Mouse (Mus musculus) limb, embryonic 11.5 days (tissue): ENCODE results near the gene Zfp661. TPM values are rescaled to one million over a fixed set of nuclear protein-coding genes. Genes with fewer than 3 reads are reported as not detected.

Experiments
- ATAC-seq: fragments of 200-750 bp; cut with Nextera tagmentation; 2 replicates; pipeline ENCODE4 v1.8.0; 2017; ENCODE audit warnings: low read depth; ENCODE audit not compliant: insufficient number of reproducible peaks, low FRiP score, low TSS enrichment
- DNase-seq: peaks from one replicate; pipeline ENCODE4 v3.0.0-alpha.2; 2015; ENCODE audit warnings: low spot score
- H3K27ac ChIP-seq: fragments of 300-500 bp; sonication (generic); replicated peaks from 2 replicates; pipeline ENCODE4 v1.5.1; 2014; ENCODE audit warnings: low read depth, mild to moderate bottlenecking, low read length
- H3K27me3 ChIP-seq: fragments of 300-500 bp; sonication (generic); 2 replicates; pipeline ENCODE4 v1.6.1; 2014; ENCODE audit warnings: mild to moderate bottlenecking, low read length, mixed read lengths; ENCODE audit not compliant: control insufficient read depth, insufficient read depth
- H3K36me3 ChIP-seq: fragments of 300-500 bp; sonication (generic); 2 replicates; pipeline ENCODE4 v1.6.1; 2014; ENCODE audit warnings: mild to moderate bottlenecking, low read length, moderate library complexity, mixed read lengths; ENCODE audit not compliant: control insufficient read depth, insufficient read depth
- H3K4me1 ChIP-seq: fragments of 300-500 bp; sonication (generic); 2 replicates; pipeline ENCODE4 v1.6.1; 2014; ENCODE audit warnings: low read length, mixed read lengths; ENCODE audit not compliant: control insufficient read depth, insufficient read depth
- H3K4me2 ChIP-seq: fragments of 300-500 bp; sonication (generic); 2 replicates; pipeline ENCODE4 v1.6.1; 2014; ENCODE audit warnings: low read depth, mild to moderate bottlenecking, moderate library complexity; ENCODE audit not compliant: severe bottlenecking
- H3K4me3 ChIP-seq: fragments of 300-500 bp; sonication (generic); 2 replicates; pipeline ENCODE4 v1.5.1; 2014; ENCODE audit warnings: low read depth, low read length
- H3K9ac ChIP-seq: fragments of 300-500 bp; sonication (generic); 2 replicates; pipeline ENCODE4 v1.6.1; 2014; ENCODE audit warnings: mild to moderate bottlenecking, low read length
- H3K9me3 ChIP-seq: fragments of 300-500 bp; sonication (generic); 2 replicates; pipeline ENCODE4 v1.6.1; 2016; ENCODE audit warnings: low read length; ENCODE audit not compliant: control insufficient read depth
- WGBS: fragments of 180-500 bp; shearing (Covaris S2); extraction: QIAGEN DNeasy Blood & Tissue Kit; methylation state at CpG from one replicate; pipeline ENCODE4 v1.1.7; 2014; 5-methylcytosine and 5-hydroxymethylcytosine counted together
- polyA plus RNA-seq: library from polyadenylated mRNA; unstranded; fragments of >200 nt; fragmentation: Nextera tagmentation; extraction: Ambion mirVana; gene quantifications from 2 replicates; pipeline ENCODE4 v1.2.1, GENCODE M21; 2014

The Zfp661 gene
- polyA plus RNA-seq, 1 experiment from 2014 or later = 5.5 TPM

DNA sequence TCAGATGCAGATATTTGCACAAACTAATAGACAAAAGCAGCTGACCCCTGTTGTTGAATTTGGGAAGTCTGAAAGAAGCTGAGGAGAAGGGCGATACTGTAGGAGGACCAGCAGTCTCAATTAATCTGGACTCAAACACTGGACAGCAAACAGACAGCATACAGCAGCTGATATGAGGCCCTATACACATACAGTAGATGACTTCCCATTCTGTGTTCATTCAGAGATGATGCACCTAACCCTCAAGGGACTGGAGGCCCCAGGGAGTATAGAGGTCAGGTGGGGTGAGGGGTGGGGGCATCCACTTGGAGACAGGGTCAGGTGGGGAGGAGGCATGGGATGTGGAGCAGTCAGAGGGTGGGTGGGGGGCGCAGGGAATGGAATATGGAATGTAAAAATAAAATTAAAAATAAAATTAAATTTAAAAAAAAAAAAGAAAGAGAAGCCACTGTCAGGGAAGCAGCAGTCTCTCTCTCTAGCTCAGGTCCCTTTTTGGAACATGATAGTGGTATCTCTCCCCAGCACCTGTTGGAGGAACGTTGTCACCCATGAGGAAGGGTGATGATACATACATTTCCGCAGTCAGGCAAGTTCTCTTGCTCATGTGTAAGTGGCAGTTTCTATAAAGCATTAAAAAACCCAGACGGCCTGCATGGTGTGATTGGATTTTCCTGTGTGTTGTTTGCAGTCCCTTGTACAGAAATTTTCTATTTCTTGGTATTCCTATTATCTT is 38.4 kb downstream of the Zfp661 start:
- Histone ChIP-seq H3K36me3 (no peaks in the 10 kb centered on the region), H3K4me3 (no peak overlapping the region), H3K9ac (no peak overlapping the region), H3K27ac (no peak overlapping the region), H3K27me3 (no peaks in the 10 kb centered on the region; the same call in 1 of the 2 replicates), H3K4me2 (no peak overlapping the region), H3K9me3 (no peaks in the 10 kb centered on the region), H3K4me1 (no peaks in the 10 kb centered on the region)
- ATAC-seq (no peak), DNase-seq (no peak)
- 74% methylated on average over 5 of the region's 5 CpGs for WGBS

DNA sequence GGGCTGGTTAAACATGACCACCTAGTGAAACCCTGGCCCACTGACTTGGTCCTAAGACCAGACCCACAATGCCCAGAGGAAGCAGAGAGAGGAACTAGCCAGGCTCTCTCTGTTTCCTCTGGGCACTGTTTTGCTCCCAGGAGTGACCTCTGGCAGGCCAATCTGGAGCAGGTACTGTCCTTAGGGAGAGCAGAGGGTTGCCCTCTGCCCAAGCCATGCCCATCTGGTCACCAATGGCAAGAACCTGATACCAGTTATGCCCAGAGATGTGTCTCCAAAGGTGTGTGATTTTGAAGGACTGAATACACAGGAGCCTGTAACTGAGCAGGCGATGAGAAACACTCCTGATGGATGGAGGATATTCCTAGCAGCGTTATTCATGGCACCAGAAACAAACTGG is 45.2 kb downstream of the Zfp661 start:
- H3K27me3 ChIP-seq = peaks cover 43% of the 10 kb centered on the region
- ATAC-seq (no peak), DNase-seq (no peak)
- H3K36me3 ChIP-seq = no peaks in the 10 kb centered on the region
- no peaks in the 10 kb centered on the region for H3K9me3 ChIP-seq
- 85% methylated on average over 2 of the region's 2 CpGs for WGBS
- H3K4me2 ChIP-seq = no peak overlapping the region
- H3K9ac ChIP-seq = no peak overlapping the region
- H3K4me1 ChIP-seq = no peaks in the 10 kb centered on the region
- no peak overlapping the region for H3K4me3 ChIP-seq
- no peak overlapping the region for H3K27ac ChIP-seq

DNA sequence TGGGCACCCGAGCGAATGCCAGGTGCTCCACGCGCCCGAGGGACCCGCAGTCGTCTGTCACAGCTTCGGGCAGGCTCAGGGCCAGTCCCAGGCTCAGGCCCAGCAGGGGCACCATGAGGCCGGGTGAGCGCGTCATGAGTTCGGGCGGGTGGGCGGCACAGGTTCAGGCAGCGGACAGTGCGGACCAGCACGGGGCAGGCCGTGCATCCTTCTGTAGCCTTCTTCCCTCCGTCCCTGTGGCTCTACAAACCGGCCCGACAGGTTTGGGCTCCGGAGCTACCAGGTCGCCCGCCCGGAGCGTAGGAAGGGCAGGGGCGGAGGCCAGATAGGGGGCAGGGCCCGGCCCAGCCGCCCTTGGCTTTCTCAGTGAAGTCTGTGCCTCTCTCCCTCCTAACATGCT is 45.7 kb downstream of the Zfp661 start, which contains the start of gene Prom2:
TSS of gene Prom2 (minus strand) at position 283 of the 400 bp plus-strand sequence.
- H3K4me3 ChIP-seq = no peak within 1 kb of the TSS
- no peak within 1 kb of the TSS for H3K27ac ChIP-seq
- DNase-seq = peak; percentile 30
- no peaks in the 10 kb centered on the region for H3K36me3 ChIP-seq
- no peak within 1 kb of the TSS for H3K4me2 ChIP-seq
- no peaks in the 10 kb centered on the region for H3K9me3 ChIP-seq
- WGBS = 4% methylated on average over 29 of the region's 29 CpGs
- no peak for ATAC-seq
- peaks cover 43% of the 10 kb centered on the region for H3K27me3 ChIP-seq
- H3K4me1 ChIP-seq = no peaks in the 10 kb centered on the region
- no peak within 1 kb of the TSS for H3K9ac ChIP-seq

DNA sequence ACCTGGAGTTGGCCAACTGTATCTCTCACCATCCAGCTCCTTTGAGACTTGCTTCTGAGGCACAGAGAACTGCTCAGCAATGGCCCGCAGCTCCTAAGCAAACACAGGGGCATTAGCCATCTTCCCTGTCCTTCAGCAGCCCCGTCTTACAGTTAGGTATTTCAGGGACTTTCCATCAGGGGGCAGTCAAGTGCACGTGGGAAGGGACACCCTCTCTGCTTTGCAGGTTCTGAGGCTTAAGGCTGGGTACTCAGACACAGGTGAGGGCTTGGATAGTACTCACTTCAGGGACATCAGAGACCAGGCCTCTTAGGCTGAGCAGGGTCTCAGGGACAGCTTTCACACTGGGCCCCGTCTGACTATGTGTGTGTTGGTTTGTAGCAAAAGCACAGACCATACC is 47.4 kb downstream of the Zfp661 start:
- ATAC-seq (no peak), DNase-seq (peak; percentile 30)
- WGBS = 27% methylated on average over 4 of the region's 4 CpGs
- Histone ChIP-seq H3K4me2 (no peak overlapping the region), H3K9ac (no peak overlapping the region), H3K4me1 (no peaks in the 10 kb centered on the region), H3K4me3 (no peak overlapping the region), H3K27ac (no peak overlapping the region), H3K27me3 (peaks cover 43% of the 10 kb centered on the region), H3K9me3 (no peaks in the 10 kb centered on the region), H3K36me3 (no peaks in the 10 kb centered on the region)

DNA sequence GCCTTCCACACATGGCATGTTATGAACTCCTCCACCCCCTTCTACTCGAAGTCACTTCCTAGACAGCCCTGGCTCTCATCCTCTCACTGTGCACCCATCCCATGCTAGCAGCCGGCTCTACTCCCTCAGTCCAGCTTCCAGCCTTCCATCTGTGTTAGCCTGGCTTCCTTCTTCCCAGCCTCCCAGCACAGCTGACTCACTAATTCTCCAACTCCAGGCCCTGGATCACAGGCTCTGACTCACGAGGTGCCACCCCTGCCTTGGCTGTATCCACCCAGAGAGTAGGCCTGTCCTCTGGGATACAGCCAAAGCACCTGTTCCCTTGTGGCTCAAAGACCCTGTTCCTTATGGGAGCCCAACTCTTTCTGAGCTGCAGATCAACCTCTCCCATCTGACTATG is 49.3 kb downstream of the Zfp661 start:
- no peaks in the 10 kb centered on the region for H3K4me1 ChIP-seq
- H3K4me3 ChIP-seq = no peak overlapping the region
- no peaks in the 10 kb centered on the region for H3K36me3 ChIP-seq
- 62% methylated on average over 3 of the region's 3 CpGs for WGBS
- ATAC-seq = no peak
- no peak overlapping the region for H3K9ac ChIP-seq
- DNase-seq = no peak
- no peak overlapping the region for H3K4me2 ChIP-seq
- H3K27ac ChIP-seq = no peak overlapping the region
- no peaks in the 10 kb centered on the region for H3K9me3 ChIP-seq
- peaks cover 34% of the 10 kb centered on the region for H3K27me3 ChIP-seq

DNA sequence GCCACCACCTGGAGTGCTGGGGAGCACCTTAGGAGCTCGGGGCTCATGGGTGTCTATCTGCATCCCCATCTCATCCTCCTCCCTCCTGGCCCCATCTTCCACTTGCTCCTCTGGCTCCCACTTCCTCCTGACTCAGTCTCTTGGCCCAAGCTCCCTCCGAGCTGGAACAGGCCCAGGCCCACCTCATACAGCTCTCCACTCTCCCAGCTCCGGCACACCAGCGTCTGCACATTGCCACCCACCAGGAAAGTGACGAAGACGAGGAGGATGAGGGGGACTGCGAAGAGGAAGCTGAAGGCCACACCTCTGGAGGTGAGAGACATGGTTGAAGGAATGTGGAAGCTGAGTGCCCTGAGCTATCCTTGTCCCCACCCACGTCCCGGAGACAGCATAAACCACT is 51.5 kb downstream of the Zfp661 start:
- no peaks in the 10 kb centered on the region for H3K36me3 ChIP-seq
- ATAC-seq (no peak), DNase-seq (no peak)
- H3K4me2 ChIP-seq = no peak overlapping the region
- H3K4me3 ChIP-seq = no peak overlapping the region
- H3K9me3 ChIP-seq = no peaks in the 10 kb centered on the region
- H3K9ac ChIP-seq = no peak overlapping the region
- peaks cover 13% of the 10 kb centered on the region for H3K27me3 ChIP-seq
- 75% methylated on average over 9 of the region's 9 CpGs for WGBS
- H3K27ac ChIP-seq = no peak overlapping the region
- no peaks in the 10 kb centered on the region for H3K4me1 ChIP-seq

DNA sequence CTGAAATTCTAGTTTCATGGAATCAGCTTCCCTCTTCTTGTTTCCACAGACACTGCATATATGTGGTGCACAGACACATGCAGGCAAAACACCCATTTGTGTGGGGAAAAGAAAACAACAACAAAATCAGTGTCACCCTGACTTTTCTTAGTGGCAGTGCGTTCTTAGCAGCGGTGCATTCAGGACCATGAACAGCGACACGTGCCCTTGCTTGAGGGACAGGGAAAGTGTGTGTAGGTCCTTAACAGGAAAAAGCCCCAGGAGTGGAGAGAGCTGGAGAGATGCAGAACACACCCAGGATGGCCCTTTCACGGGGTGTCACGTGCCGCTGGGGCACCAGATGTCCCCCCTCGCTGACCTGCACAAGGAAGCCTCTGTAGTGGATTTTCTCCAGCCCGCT is 54.5 kb downstream of the Zfp661 start:
- no peak overlapping the region for H3K9ac ChIP-seq
- no peaks in the 10 kb centered on the region for H3K36me3 ChIP-seq
- H3K27ac ChIP-seq = no peak overlapping the region
- no peaks in the 10 kb centered on the region for H3K4me1 ChIP-seq
- 9% methylated on average over 9 of the region's 9 CpGs for WGBS
- H3K9me3 ChIP-seq = no peaks in the 10 kb centered on the region
- no peak overlapping the region for H3K4me2 ChIP-seq
- ATAC-seq = no peak
- DNase-seq = peak; percentile 81
- H3K4me3 ChIP-seq = no peak overlapping the region
- no peaks in the 10 kb centered on the region for H3K27me3 ChIP-seq

DNA sequence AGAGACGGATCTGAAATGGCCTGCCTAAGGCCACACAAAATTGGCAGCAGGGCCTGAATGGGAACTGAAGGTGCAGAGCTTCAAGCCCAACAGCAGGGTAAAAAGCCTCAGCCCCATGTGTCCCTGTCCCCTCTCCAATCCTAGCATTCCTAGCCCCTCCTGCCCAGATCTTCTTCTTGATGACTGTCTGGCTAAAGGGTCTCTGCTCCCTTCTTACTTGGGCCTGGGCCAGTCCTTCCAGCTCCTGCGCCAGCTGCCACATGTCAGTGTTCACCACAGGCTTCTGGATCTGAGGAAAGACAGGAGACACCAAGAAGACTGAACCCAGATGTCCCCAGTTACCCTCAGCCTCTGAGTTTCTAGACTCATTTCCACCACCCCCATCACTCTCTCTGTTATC is 55.3 kb downstream of the Zfp661 start:
- Histone ChIP-seq H3K4me2 (no peak overlapping the region), H3K4me3 (no peak overlapping the region), H3K4me1 (no peaks in the 10 kb centered on the region), H3K36me3 (no peaks in the 10 kb centered on the region), H3K9me3 (no peaks in the 10 kb centered on the region), H3K27me3 (no peaks in the 10 kb centered on the region), H3K27ac (no peak overlapping the region), H3K9ac (no peak overlapping the region)
- WGBS = 83% methylated on average over 2 of the region's 2 CpGs
- ATAC-seq = no peak
- no peak for DNase-seq

DNA sequence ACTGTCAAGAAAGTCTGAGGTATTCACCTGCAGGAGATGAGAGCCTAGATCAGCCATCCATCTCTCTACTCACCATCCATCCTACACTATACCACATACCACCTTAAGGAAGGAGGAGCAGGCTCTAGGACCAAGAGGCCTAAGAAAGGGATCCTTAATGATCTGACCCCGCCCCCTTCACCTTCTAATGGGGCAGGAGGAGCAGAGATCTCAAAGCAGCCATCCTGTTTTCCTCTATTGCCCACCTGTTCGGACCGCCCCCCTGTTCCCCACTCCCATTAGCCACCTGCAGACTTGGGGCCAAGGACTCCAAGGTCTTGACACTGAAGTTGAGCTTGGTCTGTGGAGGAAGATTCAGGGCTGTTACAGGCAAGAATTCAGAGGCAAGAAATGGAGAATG is 56.5 kb downstream of the Zfp661 start:
- Histone ChIP-seq H3K4me2 (no peak overlapping the region), H3K36me3 (no peaks in the 10 kb centered on the region), H3K9me3 (no peaks in the 10 kb centered on the region), H3K4me3 (no peak overlapping the region), H3K27me3 (no peaks in the 10 kb centered on the region), H3K9ac (no peak overlapping the region), H3K4me1 (no peaks in the 10 kb centered on the region), H3K27ac (no peak overlapping the region)
- DNase-seq (no peak), ATAC-seq (no peak)
- 56% methylated on average over 3 of the region's 3 CpGs for WGBS
